Mouse (Mus musculus) forebrain, embryonic 16.5 days (tissue): Measurements from ENCODE around the gene Amotl1. TPM values are rescaled to one million over a fixed set of nuclear protein-coding genes. Genes with fewer than 3 reads are reported as not detected.

Experiments
- ATAC-seq: fragments of 200-750 bp; cut with Nextera tagmentation; 2 replicates; pipeline ENCODE4 v1.8.0; 2017; ENCODE audit warnings: mild to moderate bottlenecking, moderate library complexity
- H3K27ac ChIP-seq: fragments of 300-500 bp; sonication (generic); 2 replicates; pipeline ENCODE4 v1.5.1; 2014; ENCODE audit warnings: low read length, control low read depth
- H3K27me3 ChIP-seq: fragments of 300-500 bp; sonication (generic); replicated peaks from 2 replicates; pipeline ENCODE4 v1.6.1; 2014; ENCODE audit warnings: low read length; ENCODE audit not compliant: control insufficient read depth, insufficient read depth
- H3K36me3 ChIP-seq: fragments of 300-500 bp; sonication (generic); 2 replicates; pipeline ENCODE4 v1.6.1; 2014; ENCODE audit not compliant: control insufficient read depth, insufficient read depth
- H3K4me1 ChIP-seq: fragments of 300-500 bp; sonication (generic); replicated peaks from 2 replicates; pipeline ENCODE4 v1.6.1; 2014; ENCODE audit warnings: low read length; ENCODE audit not compliant: control insufficient read depth, insufficient read depth
- H3K4me2 ChIP-seq: fragments of 300-500 bp; sonication (generic); 2 replicates; pipeline ENCODE4 v1.6.1; 2014; ENCODE audit warnings: mild to moderate bottlenecking, low read length, control low read depth
- H3K4me3 ChIP-seq: fragments of 300-500 bp; sonication (generic); replicated peaks from 2 replicates; pipeline ENCODE4 v1.5.1; 2014; ENCODE audit warnings: mild to moderate bottlenecking, low read length, control low read depth
- H3K9ac ChIP-seq: fragments of 300-500 bp; sonication (generic); replicated peaks from 2 replicates; pipeline ENCODE4 v1.6.1; 2014; ENCODE audit warnings: low read depth, low read length, control low read depth
- H3K9me3 ChIP-seq: fragments of 300-500 bp; sonication (generic); 2 replicates; pipeline ENCODE4 v1.6.1; 2016; ENCODE audit warnings: low read length; ENCODE audit not compliant: control insufficient read depth
- WGBS: fragments of 180-500 bp; shearing (Covaris S2); extraction: QIAGEN DNeasy Blood & Tissue Kit; methylation state at CpG from one replicate; pipeline ENCODE4 v1.1.7; 2014; 5-methylcytosine and 5-hydroxymethylcytosine counted together
- polyA plus RNA-seq: library from polyadenylated mRNA; unstranded; fragments of >200 nt; fragmentation: Nextera tagmentation; extraction: Ambion mirVana; gene quantifications from 2 replicates; pipeline ENCODE4 v1.2.1, GENCODE M21; 2015

The Amotl1 gene
- polyA plus RNA-seq, 1 experiment from 2014 or later: 9.9 TPM

GRCm38 (mm10) chr9:14668382-14668781 lies 23.5 kb upstream of the Amotl1 start:
- H3K9me3 ChIP-seq: no peaks in the 10 kb centered on the region
- ATAC-seq: no peak
- WGBS: 84% methylated on average over 3 of the region's 3 CpGs
- H3K4me2 ChIP-seq: no peak overlapping the region
- no peak overlapping the region for H3K27ac ChIP-seq
- no peaks in the 10 kb centered on the region for H3K36me3 ChIP-seq
- no peaks in the 10 kb centered on the region for H3K4me1 ChIP-seq
- H3K27me3 ChIP-seq: no peaks in the 10 kb centered on the region
- no peak overlapping the region for H3K9ac ChIP-seq
- no peak overlapping the region for H3K4me3 ChIP-seq

GRCm38 (mm10) chr9:14666071-14666470 lies 21.2 kb upstream of the Amotl1 start:
- H3K4me2 ChIP-seq: no peak overlapping the region
- H3K4me3 ChIP-seq: no peak overlapping the region
- no peak for ATAC-seq
- no peak overlapping the region for H3K9ac ChIP-seq
- no peaks in the 10 kb centered on the region for H3K9me3 ChIP-seq
- WGBS: 88% methylated on average over 3 of the region's 3 CpGs
- H3K36me3 ChIP-seq: no peaks in the 10 kb centered on the region
- no peak overlapping the region for H3K27ac ChIP-seq
- no peaks in the 10 kb centered on the region for H3K27me3 ChIP-seq
- H3K4me1 ChIP-seq: no peaks in the 10 kb centered on the region

GRCm38 (mm10) chr9:14663591-14663990 lies 18.7 kb upstream of the Amotl1 start:
- Histone ChIP-seq H3K9me3 (no peaks in the 10 kb centered on the region), H3K9ac (no peak overlapping the region), H3K4me2 (no peak overlapping the region), H3K4me1 (no peaks in the 10 kb centered on the region), H3K36me3 (no peaks in the 10 kb centered on the region), H3K4me3 (no peak overlapping the region), H3K27ac (no peak overlapping the region), H3K27me3 (no peaks in the 10 kb centered on the region)
- WGBS: 89% methylated on average over 2 of the region's 2 CpGs
- ATAC-seq: no peak

GRCm38 (mm10) chr9:14662876-14663275 lies 18.0 kb upstream of the Amotl1 start:
- Histone ChIP-seq H3K27ac (no peak overlapping the region), H3K9me3 (no peaks in the 10 kb centered on the region), H3K4me3 (no peak overlapping the region), H3K36me3 (no peaks in the 10 kb centered on the region), H3K4me1 (no peaks in the 10 kb centered on the region), H3K4me2 (no peak overlapping the region), H3K9ac (no peak overlapping the region), H3K27me3 (no peaks in the 10 kb centered on the region)
- no peak for ATAC-seq
- WGBS: 64% methylated on average over 7 of the region's 7 CpGs

GRCm38 (mm10) chr9:14662138-14662537 lies 17.3 kb upstream of the Amotl1 start:
- 81% methylated on average over 9 of the region's 9 CpGs for WGBS
- no peak overlapping the region for H3K4me3 ChIP-seq
- no peak overlapping the region for H3K4me2 ChIP-seq
- no peaks in the 10 kb centered on the region for H3K4me1 ChIP-seq
- no peaks in the 10 kb centered on the region for H3K27me3 ChIP-seq
- no peak overlapping the region for H3K27ac ChIP-seq
- H3K9me3 ChIP-seq: no peaks in the 10 kb centered on the region
- no peak overlapping the region for H3K9ac ChIP-seq
- no peak for ATAC-seq
- no peaks in the 10 kb centered on the region for H3K36me3 ChIP-seq

- no peak overlapping the region for H3K4me3 ChIP-seq
- no peak overlapping the region for H3K9ac ChIP-seq
- H3K36me3 ChIP-seq: no peaks in the 10 kb centered on the region
- no peaks in the 10 kb centered on the region for H3K4me1 ChIP-seq
- H3K27me3 ChIP-seq: no peaks in the 10 kb centered on the region
- no peak overlapping the region for H3K27ac ChIP-seq
- no peaks in the 10 kb centered on the region for H3K9me3 ChIP-seq
- WGBS: 53% methylated on average over 2 of the region's 2 CpGs
- ATAC-seq: no peak
- no peak overlapping the region for H3K4me2 ChIP-seq
These were observed 13.1 kb upstream of the Amotl1 start for GRCm38 (mm10) chr9:14657926-14658325.

- no peaks in the 10 kb centered on the region for H3K36me3 ChIP-seq
- no peak for ATAC-seq
- H3K9ac ChIP-seq: no peak overlapping the region
- H3K27ac ChIP-seq: no peak overlapping the region
- H3K4me1 ChIP-seq: no peaks in the 10 kb centered on the region
- no peak overlapping the region for H3K4me2 ChIP-seq
- H3K9me3 ChIP-seq: no peaks in the 10 kb centered on the region
- H3K4me3 ChIP-seq: no peak overlapping the region
- no peaks in the 10 kb centered on the region for H3K27me3 ChIP-seq
- WGBS: 80% methylated on average over 2 of the region's 2 CpGs
These were observed 9.2 kb upstream of the Amotl1 start for GRCm38 (mm10) chr9:14654010-14654409.

GRCm38 (mm10) chr9:14652761-14653160 lies 7.9 kb upstream of the Amotl1 start:
- ATAC-seq: no peak
- WGBS: 52% methylated on average over 1 of the region's 1 CpGs
- H3K27me3 ChIP-seq: no peaks in the 10 kb centered on the region
- H3K27ac ChIP-seq: no peak overlapping the region
- H3K9me3 ChIP-seq: no peaks in the 10 kb centered on the region
- H3K4me1 ChIP-seq: no peaks in the 10 kb centered on the region
- no peak overlapping the region for H3K9ac ChIP-seq
- no peaks in the 10 kb centered on the region for H3K36me3 ChIP-seq
- H3K4me2 ChIP-seq: no peak overlapping the region
- H3K4me3 ChIP-seq: no peak overlapping the region

GRCm38 (mm10) chr9:14647849-14648248 lies 3.0 kb upstream of the Amotl1 start:
- Histone ChIP-seq H3K27me3 (no peaks in the 10 kb centered on the region), H3K4me2 (no peak overlapping the region), H3K9ac (no peak overlapping the region), H3K27ac (no peak overlapping the region), H3K4me1 (peaks cover 4% of the 10 kb centered on the region; the same call in 1 of the 2 replicates), H3K9me3 (no peaks in the 10 kb centered on the region), H3K36me3 (no peaks in the 10 kb centered on the region), H3K4me3 (no peak overlapping the region)
- no peak for ATAC-seq
- WGBS: 91% methylated on average over 8 of the region's 8 CpGs

GRCm38 (mm10) chr9:14646641-14647040 lies 1.8 kb upstream of the Amotl1 start:
- ATAC-seq: no peak
- no peaks in the 10 kb centered on the region for H3K27me3 ChIP-seq
- H3K4me3 ChIP-seq: no peak overlapping the region
- no peaks in the 10 kb centered on the region for H3K36me3 ChIP-seq
- no peak overlapping the region for H3K27ac ChIP-seq
- no peak overlapping the region for H3K9ac ChIP-seq
- 95% methylated on average over 1 of the region's 1 CpGs for WGBS
- no peak overlapping the region for H3K4me2 ChIP-seq
- peaks cover 4% of the 10 kb centered on the region; the same call in 1 of the 2 replicates for H3K4me1 ChIP-seq
- H3K9me3 ChIP-seq: no peaks in the 10 kb centered on the region
